Mouse (Mus musculus): ENCODE measurements around the gene Ttc41.

- TF ChIP-seq CTCF (IDR thresholded peaks at IDR 0.05; ENCODE audit: low read depth, low read length) = no peak
- peak; percentile 76; the same call in 1 of the 2 replicates for TF ChIP-seq POLR2A (IDR thresholded peaks at IDR 0.05; ENCODE audit: borderline replicate concordance, low read depth, low read length)
These were observed 72.9 kb downstream of the Ttc41 start, which contains the start of gene Nt5dc3 for GRCm38 (mm10) chr10:86778398-86779116.

All from bone marrow macrophage, adult 2 months (primary cell).